Mouse (Mus musculus) spleen, adult 2 months (tissue): ENCODE measurements around the gene Klhdc8a.

Experiments used
- CTCF ChIP-seq: fragments of 200-500 bp; IDR thresholded peaks from 2 replicates; pipeline ENCODE4 v1.5.1; 2011; ENCODE audit warnings: mild to moderate bottlenecking, inconsistent platforms; ENCODE audit not compliant: insufficient read depth, insufficient read length, insufficient replicate concordance; ENCODE audit errors: extremely low read depth
- POLR2A ChIP-seq: fragments of 200-500 bp; IDR thresholded peaks from 2 replicates; pipeline ENCODE4 v1.6.1; 2011; ENCODE audit warnings: low read depth, low read length, inconsistent platforms

DNA sequence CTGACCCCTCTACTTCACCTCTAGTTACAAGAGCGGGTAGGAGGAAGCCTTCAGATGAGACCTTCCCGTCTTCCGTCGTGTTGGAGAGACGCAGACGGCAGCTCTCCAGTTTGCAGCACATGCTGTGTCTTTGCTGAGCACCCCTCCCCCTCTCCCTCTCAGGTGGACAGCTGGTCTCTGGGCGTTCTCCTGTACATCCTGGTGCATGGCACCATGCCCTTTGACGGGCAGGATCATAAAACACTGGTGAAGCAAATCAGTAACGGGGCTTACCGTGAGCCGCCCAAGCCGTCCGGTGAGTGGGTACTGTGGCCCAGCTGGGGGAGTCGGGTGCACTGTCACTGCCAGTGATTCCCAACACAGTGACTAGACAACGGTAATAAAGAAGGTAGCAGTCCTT, 32.0 kb downstream of the Klhdc8a start:
- TF ChIP-seq POLR2A (no peak), CTCF (no peak)
